Mouse (Mus musculus): ENCODE results near the gene Gm20914.
"Not testable (repeated sequence)": the region's sequence is repeated elsewhere in the genome, so short reads cannot be mapped to it uniquely, and the experiment has no call there.

Gm20914 gene

DNA sequence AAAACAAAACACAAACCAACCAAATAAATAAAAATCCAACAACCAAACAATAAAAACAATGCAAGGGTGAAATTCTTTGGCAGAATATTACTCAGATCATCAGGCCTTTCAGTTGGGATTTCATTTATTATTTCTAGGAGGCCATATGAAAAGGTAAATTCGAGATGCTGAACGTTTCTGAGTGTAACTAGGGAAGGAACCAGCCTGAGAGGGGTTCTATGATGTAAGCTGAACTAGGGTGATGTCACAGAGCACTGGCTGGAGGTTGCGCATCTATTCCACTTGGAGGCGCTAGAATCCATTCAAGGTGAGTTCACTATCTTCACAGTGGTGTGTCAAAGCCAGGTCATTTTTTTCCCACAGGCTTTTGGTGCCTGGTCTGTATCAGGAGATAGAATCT is at the start of gene Gm20914:
Gene Gm20914, plus strand, starts transcription at position 301 of the 400 bp plus-strand sequence.
- not testable (repeated sequence) for DNase-seq

Data from cerebellum, adult 8-10 months (tissue).